Mouse (Mus musculus) limb, embryonic 14.5 days (tissue): Measurements from ENCODE around the gene Slc6a3. TPM values are rescaled to one million over a fixed set of nuclear protein-coding genes. Genes with fewer than 3 reads are reported as not detected.

Experiments used
- ATAC-seq: fragments of 200-750 bp; cut with Nextera tagmentation; 2 replicates; pipeline ENCODE4 v1.8.0; 2017; ENCODE audit warnings: low read depth, moderate number of reproducible peaks, moderate TSS enrichment; ENCODE audit not compliant: low FRiP score
- DNase-seq: peaks from one replicate; pipeline ENCODE4 v3.0.0-alpha.2; 2015; ENCODE audit warnings: low spot score
- H3K27ac ChIP-seq: fragments of 300-500 bp; sonication (generic); replicated peaks from 2 replicates; pipeline ENCODE4 v1.5.1; 2014; ENCODE audit warnings: low read depth, mild to moderate bottlenecking, low read length, moderate library complexity, mixed read lengths
- H3K27me3 ChIP-seq: fragments of 300-500 bp; sonication (generic); 2 replicates; pipeline ENCODE4 v1.6.1; 2014; ENCODE audit warnings: low read length, mixed read lengths; ENCODE audit not compliant: control insufficient read depth, insufficient read depth
- H3K36me3 ChIP-seq: fragments of 300-500 bp; sonication (generic); 2 replicates; pipeline ENCODE4 v1.6.1; 2014; ENCODE audit warnings: mild to moderate bottlenecking, low read length, moderate library complexity, mixed read lengths; ENCODE audit not compliant: control insufficient read depth, insufficient read depth
- H3K4me1 ChIP-seq: fragments of 300-500 bp; sonication (generic); 2 replicates; pipeline ENCODE4 v1.6.1; 2014; ENCODE audit warnings: antibody characterized with exemption, low read length, mixed read lengths; ENCODE audit not compliant: control insufficient read depth, insufficient read depth
- H3K4me2 ChIP-seq: fragments of 300-500 bp; sonication (generic); replicated peaks from 2 replicates; pipeline ENCODE4 v1.6.1; 2014; ENCODE audit warnings: low read depth, mild to moderate bottlenecking, low read length, moderate library complexity; ENCODE audit not compliant: severe bottlenecking
- H3K4me3 ChIP-seq: fragments of 300-500 bp; sonication (generic); replicated peaks from 2 replicates; pipeline ENCODE4 v1.5.1; 2014; ENCODE audit warnings: low read length
- H3K9ac ChIP-seq: fragments of 300-500 bp; sonication (generic); 2 replicates; pipeline ENCODE4 v1.6.1; 2014; ENCODE audit warnings: mild to moderate bottlenecking, low read depth, low read length, moderate library complexity; ENCODE audit not compliant: severe bottlenecking
- H3K9me3 ChIP-seq: fragments of 300-500 bp; sonication (generic); 2 replicates; pipeline ENCODE4 v1.6.1; 2016; ENCODE audit warnings: low read length; ENCODE audit not compliant: control insufficient read depth
- POLR2A ChIP-seq: fragments of 200-500 bp; IDR thresholded peaks from 2 replicates; pipeline ENCODE4 v1.8.0; 2012; ENCODE audit warnings: inconsistent platforms, mild to moderate bottlenecking, moderate library complexity, borderline replicate concordance; ENCODE audit not compliant: insufficient read depth, insufficient read length; ENCODE audit errors: extremely low read depth
- WGBS: fragments of 180-500 bp; shearing (Covaris S2); extraction: QIAGEN DNeasy Blood & Tissue Kit; methylation state at CpG from one replicate; pipeline ENCODE4 v1.1.7; 2014; 5-methylcytosine and 5-hydroxymethylcytosine counted together
- polyA plus RNA-seq, 2 experiments: library from polyadenylated mRNA; depleted of rRNA in 1 of 2; stranded (reverse) in 1 of 2; unstranded in 1 of 2; fragments of >200 nt; fragmentation: Nextera tagmentation in 1 of 2; extraction: Ambion mirVana in 1 of 2; gene quantifications; 2 replicates each; pipeline versions ENCODE4 v1.2.1 to v1.2.3; 2012 to 2014

Slc6a3 gene
- polyA plus RNA-seq, 2 experiments = 0.06 to 0.14 TPM

DNA sequence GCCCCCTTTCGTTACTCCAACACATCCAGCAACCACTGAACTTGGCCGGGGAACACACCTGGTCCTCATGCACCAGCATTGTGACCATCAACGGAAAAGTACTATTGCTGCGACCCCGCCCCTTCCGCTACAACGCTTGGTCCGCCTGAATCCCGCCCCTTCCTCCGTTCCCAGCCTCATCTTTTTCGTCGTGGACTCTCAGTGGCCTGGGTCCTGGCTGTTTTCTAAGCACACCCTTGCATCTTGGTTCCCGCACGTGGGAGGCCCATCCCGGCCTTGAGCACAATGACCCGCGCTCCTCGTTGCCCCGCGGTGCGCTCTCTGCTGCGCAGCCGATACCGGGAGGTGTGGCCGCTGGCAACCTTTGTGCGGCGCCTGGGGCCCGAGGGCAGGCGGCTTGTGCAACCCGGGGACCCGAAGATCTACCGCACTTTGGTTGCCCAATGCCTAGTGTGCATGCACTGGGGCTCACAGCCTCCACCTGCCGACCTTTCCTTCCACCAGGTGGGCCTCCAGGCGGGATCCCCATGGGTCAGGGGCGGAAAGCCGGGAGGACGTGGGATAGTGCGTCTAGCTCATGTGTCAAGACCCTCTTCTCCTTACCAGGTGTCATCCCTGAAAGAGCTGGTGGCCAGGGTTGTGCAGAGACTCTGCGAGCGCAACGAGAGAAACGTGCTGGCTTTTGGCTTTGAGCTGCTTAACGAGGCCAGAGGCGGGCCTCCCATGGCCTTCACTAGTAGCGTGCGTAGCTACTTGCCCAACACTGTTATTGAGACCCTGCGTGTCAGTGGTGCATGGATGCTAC, 90.4 kb downstream of the Slc6a3 start, which contains the start of gene Tert:
Tert (plus strand) TSS at position 167 of the 805 bp plus-strand sequence.
- Histone ChIP-seq H3K4me3 (peak within 1 kb of the TSS; percentile 69), H3K9ac (peak within 1 kb of the TSS; percentile 78), H3K9me3 (no peaks in the 10 kb centered on the region), H3K36me3 (peaks cover 10% of the 10 kb centered on the region; the same call in 1 of the 2 replicates), H3K4me2 (peak within 1 kb of the TSS; percentile 94), H3K27ac (0 out of 2 replicates have a peak within 1 kb of the TSS, but pooled peaks have one; percentile 8), H3K27me3 (no peaks in the 10 kb centered on the region), H3K4me1 (peaks cover 18% of the 10 kb centered on the region)
- DNase-seq (peak; percentile 83), ATAC-seq (peak; percentile 90)
- WGBS = 7% methylated on average over 45 of the region's 47 CpGs
- peak; percentile 40; the same call in 1 of the 2 replicates for TF ChIP-seq POLR2A

Other genes starting within 250 kb of the Slc6a3 start
- gene Mrpl36, start 208.2 kb upstream of the Slc6a3 start, polyA plus RNA-seq (2012; rRNA removed) = 91.9 and 102 TPM in 2 replicates
- 116 and 122 TPM in 2 replicates for gene Mrpl36, start 208.2 kb upstream of the Slc6a3 start, polyA plus RNA-seq (2014; fragmentation: Nextera tagmentation; extraction: Ambion mirVana)
- 159 and 199 TPM in 2 replicates for gene Ndufs6, start 208.2 kb upstream of the Slc6a3 start, polyA plus RNA-seq (2012; rRNA removed)
- 377 and 393 TPM in 2 replicates for gene Ndufs6, start 208.2 kb upstream of the Slc6a3 start, polyA plus RNA-seq (2014; fragmentation: Nextera tagmentation; extraction: Ambion mirVana)
- gene Lpcat1, start 69.5 kb upstream of the Slc6a3 start, polyA plus RNA-seq (2012; rRNA removed) = 51.7 and 69.6 TPM in 2 replicates
- 43.2 and 46.8 TPM in 2 replicates for gene Lpcat1, start 69.5 kb upstream of the Slc6a3 start, polyA plus RNA-seq (2014; fragmentation: Nextera tagmentation; extraction: Ambion mirVana)
- gene Clptm1l, start 67.3 kb downstream of the Slc6a3 start, polyA plus RNA-seq (2012; rRNA removed) = 163 and 203 TPM in 2 replicates
- 145 and 151 TPM in 2 replicates for gene Clptm1l, start 67.3 kb downstream of the Slc6a3 start, polyA plus RNA-seq (2014; fragmentation: Nextera tagmentation; extraction: Ambion mirVana)
- gene Tert, start 90.2 kb downstream of the Slc6a3 start, polyA plus RNA-seq (2012; rRNA removed) = 19.6 and 25.3 TPM in 2 replicates
- gene Tert, start 90.2 kb downstream of the Slc6a3 start, polyA plus RNA-seq (2014; fragmentation: Nextera tagmentation; extraction: Ambion mirVana) = 3.0 and 5.3 TPM in 2 replicates
- gene Slc6a18, start 141.3 kb downstream of the Slc6a3 start, polyA plus RNA-seq (2012; rRNA removed) = 0.05 and 0.14 TPM in 2 replicates
- gene Slc6a18, start 141.3 kb downstream of the Slc6a3 start, polyA plus RNA-seq (2014; fragmentation: Nextera tagmentation; extraction: Ambion mirVana) = not detected in 2 replicates
- 0.06 TPM in 1 of 2 replicates, not detected in the other for gene Slc6a19, start 168.1 kb downstream of the Slc6a3 start, polyA plus RNA-seq (2012; rRNA removed)
- gene Slc6a19, start 168.1 kb downstream of the Slc6a3 start, polyA plus RNA-seq (2014; fragmentation: Nextera tagmentation; extraction: Ambion mirVana) = not detected in 2 replicates
- gene Slc12a7, start 196.3 kb downstream of the Slc6a3 start, polyA plus RNA-seq (2012; rRNA removed) = 32.8 and 45.4 TPM in 2 replicates
- 16.5 and 19.7 TPM in 2 replicates for gene Slc12a7, start 196.3 kb downstream of the Slc6a3 start, polyA plus RNA-seq (2014; fragmentation: Nextera tagmentation; extraction: Ambion mirVana)